Mouse (Mus musculus): ENCODE results near the gene Scgb2b15.
"Not testable (repeated sequence)": the region's sequence is repeated elsewhere in the genome, so short reads cannot be mapped to it uniquely, and the experiment has no call there.

Scgb2b15 gene

DNA sequence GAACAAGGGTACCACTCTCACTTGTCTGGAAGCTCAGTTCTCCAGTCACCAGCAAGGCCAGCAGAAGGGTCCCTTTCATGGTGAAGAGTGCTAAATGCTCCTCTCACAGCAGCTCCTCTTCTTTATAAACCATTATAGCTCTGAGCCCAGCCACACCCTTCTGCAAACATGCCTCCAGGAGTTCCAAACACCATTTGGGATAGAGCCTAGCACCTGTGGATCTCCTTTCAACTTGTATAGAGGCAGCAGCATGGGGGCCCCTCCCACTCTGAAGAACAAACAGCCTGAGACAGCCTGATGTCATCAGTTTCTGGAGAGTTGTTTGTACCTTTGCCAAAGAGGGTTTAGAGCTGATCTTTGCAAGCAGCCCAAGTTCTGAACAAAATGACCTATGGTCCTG, at the start of gene Scgb2b15:
Gene Scgb2b15, minus strand, starts transcription at position 101 of the 400 bp plus-strand sequence.
- not testable (repeated sequence) for DNase-seq (ENCODE audit: low read depth, low spot score)

- DNase-seq (ENCODE audit: low read depth, low spot score) = not testable (repeated sequence)
Measured at GRCm38 (mm10) chr7:32836254-32836653, 6.8 kb upstream of the Scgb2b15 start, which contains the start of gene Scgb1b15. TSS of gene Scgb1b15 (plus strand) at chr7:32836554.
